Mouse (Mus musculus) adipocyte (in vitro differentiated cells): ENCODE measurements around the gene Ttyh3.

ENCODE experiments used
- DNase-seq: peaks from one replicate; pipeline ENCODE4 v3.0.0-alpha.2; 2016; ENCODE audit warnings: low spot score

The Ttyh3 gene

GRCm38 (mm10) chr5:140609511-140610272 lies 39.1 kb downstream of the Ttyh3 start:
- DNase-seq, result no peak

GRCm38 (mm10) chr5:140608634-140609015 lies 40.2 kb downstream of the Ttyh3 start:
- no peak for DNase-seq

- DNase-seq, result peak; percentile 55
Measured at GRCm38 (mm10) chr5:140607836-140608633, 40.8 kb downstream of the Ttyh3 start.

DNA sequence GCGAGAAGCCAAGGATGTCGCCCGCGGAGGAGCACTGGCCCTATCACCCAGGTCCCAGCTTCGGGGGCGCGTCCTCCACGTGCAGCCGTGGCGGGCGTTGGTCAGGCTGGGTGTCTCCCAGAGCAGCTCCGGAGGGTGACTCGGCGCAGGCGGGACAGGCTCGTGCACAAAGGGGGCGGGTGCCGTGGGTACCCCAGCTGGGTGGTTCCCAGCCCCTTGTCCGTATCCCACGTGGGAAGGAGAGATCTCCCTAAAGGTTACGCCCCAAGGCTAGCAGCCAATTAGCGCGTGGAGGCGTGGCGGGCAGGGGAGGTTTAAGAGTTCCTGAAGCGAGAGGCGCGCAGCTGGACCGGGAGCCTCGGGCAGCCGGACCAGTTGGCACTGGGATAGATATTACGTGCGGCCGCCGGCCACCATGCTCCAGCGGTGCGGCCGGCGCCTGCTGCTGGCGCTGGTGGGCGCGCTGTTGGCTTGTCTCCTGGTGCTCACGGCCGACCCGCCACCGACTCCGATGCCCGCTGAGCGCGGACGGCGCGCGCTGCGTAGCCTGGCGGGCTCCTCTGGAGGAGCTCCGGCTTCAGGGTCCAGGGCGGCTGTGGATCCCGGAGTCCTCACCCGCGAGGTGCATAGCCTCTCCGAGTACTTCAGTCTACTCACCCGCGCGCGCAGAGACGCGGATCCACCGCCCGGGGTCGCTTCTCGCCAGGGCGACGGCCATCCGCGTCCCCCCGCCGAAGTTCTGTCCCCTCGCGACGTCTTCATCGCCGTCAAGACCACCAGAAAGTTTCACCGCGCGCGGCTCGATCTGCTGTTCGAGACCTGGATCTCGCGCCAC lies 41.6 kb downstream of the Ttyh3 start, which contains the start of gene Lfng:
Gene Lfng (plus strand): TSS at position 320 of the 835 bp plus-strand sequence.
- peak; percentile 50 for DNase-seq

- no peak for DNase-seq
Measured at GRCm38 (mm10) chr5:140606386-140606785, 42.4 kb downstream of the Ttyh3 start.

DNA sequence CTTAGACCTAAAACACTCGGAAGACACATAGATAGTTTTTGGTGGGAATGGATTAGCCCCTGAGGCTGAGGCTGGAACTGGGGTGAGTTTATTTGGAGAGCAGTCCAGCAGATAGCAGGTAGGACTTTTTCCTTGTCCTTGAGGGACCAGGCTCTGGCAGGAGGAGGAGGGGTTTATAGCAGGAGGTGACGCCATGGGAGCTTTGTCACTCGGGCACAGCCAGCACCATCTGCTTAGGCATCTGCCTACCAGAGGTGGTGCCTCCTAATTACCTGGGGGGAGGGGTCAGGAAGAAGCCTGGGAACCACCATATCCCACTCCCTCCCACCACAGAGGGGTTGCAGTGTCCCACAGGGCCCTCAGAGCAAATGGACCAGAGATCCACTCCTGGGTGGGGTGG lies 43.6 kb downstream of the Ttyh3 start:
- no peak for DNase-seq

DNA sequence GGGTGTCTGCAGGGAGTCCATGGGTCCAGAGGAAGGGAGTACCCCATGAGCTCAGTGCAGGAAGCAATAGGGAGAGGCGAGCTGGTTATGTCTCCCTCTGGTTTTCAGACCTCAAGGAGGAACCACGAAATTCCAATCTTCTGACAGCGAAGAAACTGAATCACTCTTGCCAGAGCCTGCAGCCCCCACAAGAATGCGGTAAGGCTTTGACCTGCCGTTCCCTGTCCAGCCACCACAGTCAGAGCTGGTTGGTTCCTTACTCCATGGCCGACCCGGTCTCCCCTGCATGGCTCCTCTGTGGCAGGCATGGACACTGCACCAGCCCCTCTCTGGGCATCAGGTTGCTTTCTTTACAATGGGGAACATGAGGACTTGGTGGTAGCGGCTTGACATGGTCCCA lies 44.4 kb downstream of the Ttyh3 start:
- DNase-seq, result no peak

GRCm38 (mm10) chr5:140602540-140602939 lies 46.3 kb downstream of the Ttyh3 start:
- no peak for DNase-seq

DNA sequence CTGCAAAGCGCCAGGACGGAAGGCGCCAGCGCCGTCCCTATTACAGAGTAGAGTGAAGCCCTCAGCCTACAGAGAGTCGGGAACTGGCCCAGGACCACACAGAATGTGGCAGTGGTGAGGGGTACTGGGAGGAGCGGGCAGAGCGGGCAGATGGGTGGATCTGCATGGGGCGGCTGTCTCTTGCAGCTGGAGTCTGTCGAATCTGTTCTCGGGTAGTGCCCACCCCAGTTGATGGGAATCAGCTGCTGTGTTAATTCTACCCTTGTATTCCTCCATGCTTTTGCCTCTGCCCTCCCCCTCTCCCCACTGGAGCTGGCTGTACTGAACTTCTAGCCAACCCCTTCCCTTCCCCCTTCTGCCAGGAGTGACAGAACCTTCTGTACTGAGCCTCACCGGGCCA lies 47.1 kb downstream of the Ttyh3 start:
- DNase-seq, result no peak

- DNase-seq, result peak; percentile 50
Measured at GRCm38 (mm10) chr5:140599939-140600338, 48.9 kb downstream of the Ttyh3 start.

DNA sequence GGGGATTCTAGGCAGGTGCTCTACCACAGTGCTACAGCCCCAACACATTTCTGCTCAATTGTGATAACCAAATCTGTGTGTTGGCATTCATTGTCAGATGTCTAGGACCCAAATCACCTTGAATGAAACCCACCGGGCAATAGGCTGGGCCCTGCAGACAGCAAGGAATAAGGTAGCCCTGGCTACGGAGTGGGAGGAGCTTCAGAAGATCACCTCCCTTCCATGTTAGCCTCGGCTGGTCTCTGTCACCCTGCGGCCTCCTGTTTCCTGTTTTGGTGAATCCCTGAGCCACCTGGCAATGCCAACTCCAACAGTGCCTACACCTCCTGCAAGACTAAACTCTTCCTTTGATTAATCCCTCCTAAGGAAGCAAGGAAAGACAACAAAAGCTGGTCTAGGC lies 51.0 kb downstream of the Ttyh3 start:
- DNase-seq, result no peak

DNA sequence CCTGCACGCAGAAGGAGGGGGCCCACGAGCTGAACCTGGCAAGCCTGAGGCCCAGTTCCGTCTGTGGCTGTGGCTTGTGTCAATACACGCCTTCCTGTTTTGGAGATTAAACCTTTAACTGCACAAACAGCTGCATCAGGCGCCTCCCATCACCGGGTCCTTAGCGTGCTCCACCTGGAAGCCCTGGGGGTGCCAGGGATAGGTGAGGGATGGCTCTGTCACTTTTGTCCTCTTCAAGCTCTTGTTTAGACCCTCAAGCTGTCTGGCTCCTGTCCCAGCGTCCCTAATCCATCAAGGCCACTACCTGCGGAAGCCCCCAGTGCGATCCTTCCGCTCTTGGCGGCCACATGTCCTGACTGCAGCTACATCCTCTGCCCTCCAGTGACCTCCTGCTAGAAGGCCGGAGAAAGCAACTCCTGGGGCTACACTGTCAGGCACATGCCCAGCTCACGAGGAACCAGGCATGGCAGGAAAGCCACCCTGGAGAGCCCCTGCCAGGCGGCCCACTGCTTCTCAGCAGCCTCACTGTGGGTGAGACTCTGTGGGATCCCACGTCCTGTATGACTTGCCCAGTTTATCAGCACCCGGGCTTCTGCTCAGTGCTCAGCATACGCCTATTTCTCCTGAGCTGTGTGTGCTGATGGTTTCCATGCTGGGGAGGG lies 51.8 kb downstream of the Ttyh3 start:
- no peak for DNase-seq

DNA sequence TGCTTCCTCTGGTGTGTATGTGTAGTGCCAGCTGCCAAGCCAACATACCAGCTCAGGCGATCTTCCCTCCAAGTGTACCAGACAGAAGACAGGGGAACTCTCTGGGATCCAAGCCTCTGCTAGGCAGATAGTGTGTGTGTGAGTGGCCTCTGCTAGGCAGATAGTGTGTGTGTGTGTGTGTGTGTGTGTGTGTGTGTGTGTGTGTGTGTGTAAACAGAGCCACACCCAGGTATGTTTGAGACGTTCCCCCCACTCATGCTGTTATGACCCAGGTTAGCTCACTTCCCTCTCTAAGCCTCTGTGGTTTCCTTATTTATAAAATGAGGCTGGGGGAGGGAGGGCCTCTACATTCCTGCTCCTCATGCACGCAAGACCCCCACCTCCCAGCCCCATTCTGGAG lies 52.4 kb downstream of the Ttyh3 start:
- DNase-seq, result no peak

GRCm38 (mm10) chr5:140594846-140595245 lies 54.0 kb downstream of the Ttyh3 start:
- DNase-seq, result no peak

DNA sequence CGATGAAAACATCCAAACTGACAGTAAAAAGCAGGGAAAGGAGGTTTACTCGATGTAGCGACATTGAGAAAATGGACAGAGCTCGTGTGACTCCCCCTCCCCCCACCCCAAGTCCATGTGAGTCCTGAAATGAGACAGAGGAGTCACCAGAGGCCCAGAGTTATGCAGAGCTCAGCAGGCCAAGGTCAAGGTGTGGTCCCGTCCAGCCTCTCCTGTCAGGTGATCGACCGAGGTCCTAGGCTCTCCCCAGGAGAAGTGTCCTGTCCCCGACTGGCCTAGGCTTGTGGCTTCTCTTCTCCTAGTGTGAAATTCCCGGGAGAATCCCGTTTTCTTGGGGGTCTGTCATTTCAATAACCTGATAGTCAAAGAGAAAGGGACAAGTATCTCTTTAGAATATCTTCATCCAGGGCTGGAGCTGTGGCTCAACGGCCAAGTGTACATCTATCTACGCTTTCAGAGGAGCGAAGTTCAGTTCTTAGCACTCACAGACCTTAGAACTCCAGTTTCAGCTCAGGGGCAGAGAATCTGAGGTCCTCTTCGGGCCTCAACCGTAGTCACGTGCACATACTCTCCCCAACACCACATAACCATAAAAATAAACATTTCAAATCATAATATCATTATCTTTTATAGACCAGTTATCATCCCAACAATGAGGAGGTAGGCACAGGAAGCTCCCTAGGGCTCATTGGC lies 59.6 kb downstream of the Ttyh3 start:
- DNase-seq, result no peak

DNA sequence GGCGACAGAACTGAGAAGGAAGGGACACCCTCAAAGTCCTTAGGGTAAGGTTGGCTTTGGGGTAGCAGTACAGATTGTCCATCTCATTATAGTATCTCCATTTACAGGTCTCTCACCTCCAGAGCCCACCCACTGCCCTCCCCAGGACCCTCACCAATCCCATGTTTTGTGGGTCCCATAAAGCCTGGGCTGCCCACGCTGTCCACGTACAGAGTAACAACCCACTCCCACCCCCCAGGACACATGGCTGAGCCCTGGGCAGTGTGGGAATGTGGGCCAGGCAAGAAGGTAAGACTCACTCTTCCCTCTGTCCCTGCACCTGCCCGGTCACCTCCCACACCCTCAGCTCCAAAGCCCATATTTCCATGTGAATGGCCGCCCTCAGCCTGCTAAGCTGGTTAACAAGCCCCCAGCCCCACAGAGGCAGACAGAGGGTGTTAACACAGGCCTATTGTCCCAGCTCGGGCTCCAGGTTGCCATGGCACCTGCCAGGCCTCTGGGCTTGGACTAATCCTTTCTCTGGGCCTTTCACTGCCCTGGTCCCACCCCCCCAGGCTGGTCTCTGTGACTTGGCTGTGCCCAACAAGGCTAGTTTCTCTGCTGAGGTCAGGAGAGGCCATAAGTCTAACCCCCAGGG lies 65.0 kb downstream of the Ttyh3 start:
- no peak for DNase-seq

DNA sequence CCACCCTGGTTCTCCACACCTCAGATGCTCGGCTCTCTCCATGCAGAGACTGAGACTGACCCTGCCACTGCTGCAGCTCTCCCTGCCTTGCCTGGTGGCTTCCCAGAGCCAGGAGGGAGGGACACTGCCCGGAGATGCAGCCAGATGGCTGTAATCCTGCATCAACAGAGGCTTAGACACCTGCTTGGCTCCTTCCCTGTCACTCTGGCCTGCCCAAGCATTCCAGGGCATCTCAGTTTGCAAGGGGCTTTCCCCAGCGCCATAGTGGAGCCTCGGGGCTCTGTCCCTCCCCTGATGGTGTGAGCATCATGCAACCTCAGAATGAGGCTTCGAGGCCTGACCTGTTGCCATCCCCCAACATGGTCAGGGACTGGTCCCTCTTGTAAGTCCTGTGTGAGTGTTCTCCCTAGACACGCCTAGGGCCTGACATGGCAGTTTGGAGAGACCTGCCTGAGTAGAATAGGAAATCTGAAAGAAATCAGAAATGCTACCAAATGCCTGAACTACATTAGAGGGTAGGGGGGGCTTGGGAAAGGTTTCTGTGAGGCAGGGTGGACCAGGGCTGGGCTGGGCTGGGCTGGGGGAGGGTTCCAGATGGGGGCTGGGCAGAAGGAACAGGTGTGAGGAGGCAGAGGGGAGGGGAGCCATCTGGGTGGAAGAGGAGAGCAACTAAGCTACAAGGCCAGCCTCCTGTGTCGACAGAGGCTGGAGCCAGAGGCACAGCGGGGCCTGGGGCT lies 65.7 kb downstream of the Ttyh3 start:
- DNase-seq, result no peak

DNA sequence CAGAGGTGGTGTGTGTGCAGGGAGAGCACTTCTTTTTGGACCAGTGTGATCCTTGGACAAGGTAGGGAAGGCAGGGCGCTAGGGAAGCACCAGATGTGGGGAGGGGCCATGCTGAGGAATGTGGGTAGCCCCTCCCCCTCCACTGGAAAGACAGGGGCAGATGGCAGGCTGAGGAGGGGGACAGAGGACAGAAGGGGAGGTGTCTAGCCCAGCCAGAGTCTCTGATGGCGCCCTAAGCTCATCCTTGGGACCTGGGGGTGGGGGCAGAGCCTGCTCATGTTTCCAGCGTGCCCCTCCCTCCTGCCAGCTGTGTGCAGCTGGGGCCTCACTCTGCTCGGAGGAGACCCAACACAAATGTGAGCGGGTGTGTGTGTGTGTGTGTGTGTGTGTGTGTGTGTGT lies 67.3 kb downstream of the Ttyh3 start:
- no peak for DNase-seq

DNA sequence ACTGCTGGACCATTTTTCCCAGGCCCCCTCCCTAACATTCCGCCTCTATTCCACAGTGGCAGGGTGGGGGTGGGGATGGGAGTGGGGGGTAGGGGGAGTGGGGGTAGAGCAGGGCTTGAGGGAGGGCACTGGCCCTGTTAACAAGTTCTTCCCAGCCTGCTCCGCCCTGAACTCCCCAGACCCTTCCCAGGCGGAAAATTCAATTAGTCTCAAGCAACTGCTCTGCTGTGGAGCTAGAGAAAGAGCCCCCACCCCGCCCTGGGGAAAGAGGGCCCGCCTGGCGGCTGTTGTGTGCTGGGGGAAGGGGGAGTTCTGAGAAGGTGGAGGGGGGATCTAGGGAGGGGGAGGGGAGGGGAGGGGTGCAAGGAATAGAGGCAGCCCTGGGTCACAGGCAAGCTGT lies 69.1 kb downstream of the Ttyh3 start:
- DNase-seq, result no peak

DNA sequence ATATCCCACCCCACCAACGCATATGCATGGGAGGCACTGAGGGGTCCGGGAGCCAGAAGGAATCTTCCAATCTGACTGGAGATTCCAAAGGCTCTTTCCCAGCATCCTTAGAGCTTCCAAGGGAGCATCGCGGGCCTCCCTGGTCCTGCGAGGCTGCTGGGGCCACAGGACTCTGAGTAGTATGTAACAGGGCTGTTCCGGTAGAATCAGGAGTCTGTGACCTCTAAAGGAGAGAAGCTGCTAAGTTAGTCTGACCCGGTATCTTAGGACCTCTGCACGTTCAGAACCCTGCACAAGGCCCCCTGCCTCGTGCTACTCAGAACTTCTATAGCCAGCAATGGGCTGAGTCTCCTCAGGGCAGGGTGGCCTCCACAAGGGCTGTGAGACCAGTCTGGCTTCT lies 69.6 kb downstream of the Ttyh3 start:
- DNase-seq, result no peak
